Mouse (Mus musculus) cerebellum, adult 2 months (tissue): ENCODE measurements around the gene Zfhx3.

Source experiments
- CTCF ChIP-seq: fragments of 200-500 bp; IDR thresholded peaks from 2 replicates; pipeline ENCODE4 v1.5.1; 2011; ENCODE audit warnings: low read depth, mild to moderate bottlenecking, control low read depth, low read length, moderate library complexity, borderline replicate concordance; ENCODE audit not compliant: insufficient read depth
- POLR2A ChIP-seq: fragments of 200-500 bp; IDR thresholded peaks from 2 replicates; pipeline ENCODE4 v1.6.1; 2011; ENCODE audit warnings: low read length, control low read depth, borderline replicate concordance; ENCODE audit not compliant: insufficient read depth

- TF ChIP-seq CTCF (no peak), POLR2A (no peak)
These were observed 428.3 kb downstream of the Zfhx3 start for GRCm38 (mm10) chr8:108370731-108371130.
